Mouse (Mus musculus) G1E (cell line): ENCODE results near the gene Kif5c.

Source experiments
- CTCF ChIP-seq: IDR thresholded peaks from 2 replicates; pipeline ENCODE4 v1.5.1; 2012; ENCODE audit warnings: low read depth, low read length, inconsistent platforms, mixed read lengths
- GATA1 ChIP-seq: IDR thresholded peaks from 2 replicates; pipeline ENCODE4 v1.6.1; 2012; ENCODE audit warnings: borderline replicate concordance, low read length, inconsistent platforms, mixed read lengths
- POLR2AphosphoS5 ChIP-seq: IDR thresholded peaks from 2 replicates; pipeline ENCODE4 v1.6.1; 2012; ENCODE audit warnings: low read depth, low read length, inconsistent platforms; ENCODE audit not compliant: insufficient replicate concordance

DNA sequence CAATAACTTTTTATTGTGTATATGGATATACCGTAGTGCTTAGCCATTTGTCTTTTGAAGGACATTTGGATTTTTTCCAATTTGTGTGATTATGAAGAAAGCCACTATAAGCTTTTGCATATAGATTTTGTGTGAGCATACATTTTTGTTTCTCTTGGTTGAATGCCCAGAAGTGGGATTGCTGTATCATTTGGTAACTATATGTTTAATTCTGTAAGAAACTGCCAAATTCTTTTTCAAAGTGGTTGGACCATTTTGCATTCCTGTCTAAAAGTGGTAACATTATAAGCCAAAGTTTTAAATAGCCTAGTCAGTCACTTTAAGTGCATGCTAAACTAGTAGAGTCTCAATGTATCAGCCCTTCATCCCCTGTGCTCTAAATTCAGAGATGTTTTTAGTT lies 6.5 kb downstream of the Kif5c start:
- TF ChIP-seq CTCF (no peak), GATA1 (no peak), POLR2AphosphoS5 (no peak)
